Mouse (Mus musculus) R1 (cell line): ENCODE results near the gene Gfy.
"Not testable (repeated sequence)": the region's sequence is repeated elsewhere in the genome, so short reads cannot be mapped to it uniquely, and the experiment has no call there.

Source experiments
- DNase-seq: peaks from one replicate; pipeline ENCODE4 v3.0.0-alpha.2; 2018; ENCODE audit warnings: low read depth, low spot score

The Gfy gene

GRCm38 (mm10) chr7:45168656-45169055, 10.7 kb downstream of the Gfy start:
- DNase-seq: no peak

- no peak for DNase-seq
Observed at GRCm38 (mm10) chr7:45167761-45168445, 11.5 kb downstream of the Gfy start.

- DNase-seq: no peak
Observed at GRCm38 (mm10) chr7:45166950-45167401, 12.4 kb downstream of the Gfy start.

- DNase-seq: no peak
Observed at GRCm38 (mm10) chr7:45165701-45166100, 13.7 kb downstream of the Gfy start.

- no peak for DNase-seq
Observed at GRCm38 (mm10) chr7:45164833-45165232, 14.5 kb downstream of the Gfy start.

- DNase-seq: peak; percentile 59
Observed at GRCm38 (mm10) chr7:45163735-45164490, 15.5 kb downstream of the Gfy start, which contains the start of gene Slc17a7. TSS of gene Slc17a7 (plus strand) at chr7:45163949.

- no peak for DNase-seq
Observed at GRCm38 (mm10) chr7:45162996-45163615, 16.3 kb downstream of the Gfy start.

- no peak for DNase-seq
Observed at GRCm38 (mm10) chr7:45162551-45162950, 16.8 kb downstream of the Gfy start.

GRCm38 (mm10) chr7:45161612-45162473, 17.5 kb downstream of the Gfy start:
- peak; percentile 98 for DNase-seq

- no peak for DNase-seq
Observed at GRCm38 (mm10) chr7:45160866-45161265, 18.5 kb downstream of the Gfy start.

- DNase-seq: no peak
Observed at GRCm38 (mm10) chr7:45160316-45160800, 19.0 kb downstream of the Gfy start.

- no peak for DNase-seq
Observed at GRCm38 (mm10) chr7:45158991-45159390, 20.4 kb downstream of the Gfy start.

GRCm38 (mm10) chr7:45157459-45157858, 21.9 kb downstream of the Gfy start:
- no peak for DNase-seq

- no peak for DNase-seq
Observed at GRCm38 (mm10) chr7:45156206-45156605, 23.2 kb downstream of the Gfy start.

GRCm38 (mm10) chr7:45155590-45155989, 23.8 kb downstream of the Gfy start:
- DNase-seq: peak; percentile 93

GRCm38 (mm10) chr7:45154993-45155514, 24.3 kb downstream of the Gfy start:
- DNase-seq: peak; percentile 91

- DNase-seq: peak; percentile 96
Observed at GRCm38 (mm10) chr7:45154096-45154992, 25.0 kb downstream of the Gfy start, which contains the start of the genes Pih1d1 and Aldh16a1. TSS of gene Pih1d1 (plus strand) at chr7:45154303. TSS of gene Aldh16a1 (minus strand) at chr7:45154584.

- peak; percentile 70 for DNase-seq
Observed at GRCm38 (mm10) chr7:45153586-45153985, 25.8 kb downstream of the Gfy start.

- not testable (repeated sequence) for DNase-seq
Observed at GRCm38 (mm10) chr7:45153052-45153451, 26.3 kb downstream of the Gfy start.

GRCm38 (mm10) chr7:45151303-45151702, 28.1 kb downstream of the Gfy start:
- DNase-seq: no peak
